Mouse (Mus musculus): ENCODE measurements around the gene Bdnf.

Bdnf gene

GRCm38 (mm10) chr2:109674532-109674931 is at the start of gene Bdnf:
Gene Bdnf (plus strand): TSS chr2:109674700.
- no peak for DNase-seq (ENCODE audit: low read depth in 1 of 2, low spot score in 2 of 2)

GRCm38 (mm10) chr2:109626864-109627263 is 47.6 kb upstream of the Bdnf start:
- DNase-seq (ENCODE audit: low read depth in 1 of 2, low spot score in 2 of 2): no peak

- no peak for DNase-seq (ENCODE audit: low read depth in 1 of 2, low spot score in 2 of 2)
Observed at GRCm38 (mm10) chr2:109673509-109674455, 718 bp upstream of the Bdnf start.

- DNase-seq (ENCODE audit: low read depth in 1 of 2, low spot score in 2 of 2): no peak
Observed at GRCm38 (mm10) chr2:109675051-109675450, 551 bp downstream of the Bdnf start.

GRCm38 (mm10) chr2:109675973-109676617 is 1.6 kb downstream of the Bdnf start:
- no peak for DNase-seq (ENCODE audit: low read depth in 1 of 2, low spot score in 2 of 2)

GRCm38 (mm10) chr2:109676618-109676974 is 2.1 kb downstream of the Bdnf start:
- no peak for DNase-seq (ENCODE audit: low read depth in 1 of 2, low spot score in 2 of 2)

- DNase-seq (ENCODE audit: low read depth in 1 of 2, low spot score in 2 of 2): no peak
Observed at GRCm38 (mm10) chr2:109677221-109678089, 3.0 kb downstream of the Bdnf start.

GRCm38 (mm10) chr2:109678090-109678409 is 3.5 kb downstream of the Bdnf start:
- no peak for DNase-seq (ENCODE audit: low read depth in 1 of 2, low spot score in 2 of 2)

GRCm38 (mm10) chr2:109678454-109678853 is 4.0 kb downstream of the Bdnf start:
- no peak for DNase-seq (ENCODE audit: low read depth in 1 of 2, low spot score in 2 of 2)

GRCm38 (mm10) chr2:109679446-109679845 is 4.9 kb downstream of the Bdnf start:
- no peak for DNase-seq (ENCODE audit: low read depth in 1 of 2, low spot score in 2 of 2)

- DNase-seq (ENCODE audit: low read depth in 1 of 2, low spot score in 2 of 2): no peak
Observed at GRCm38 (mm10) chr2:109681071-109681470, 6.6 kb downstream of the Bdnf start.

- DNase-seq (ENCODE audit: low read depth in 1 of 2, low spot score in 2 of 2): no peak
Observed at GRCm38 (mm10) chr2:109688661-109689060, 14.2 kb downstream of the Bdnf start.

GRCm38 (mm10) chr2:109692266-109693177 is 18.0 kb downstream of the Bdnf start:
- no peak for DNase-seq (ENCODE audit: low read depth in 1 of 2, low spot score in 2 of 2)

GRCm38 (mm10) chr2:109693178-109694115 is 18.9 kb downstream of the Bdnf start:
- no peak for DNase-seq (ENCODE audit: low read depth in 1 of 2, low spot score in 2 of 2)

GRCm38 (mm10) chr2:109694116-109694837 is 19.8 kb downstream of the Bdnf start:
- DNase-seq (ENCODE audit: low read depth in 1 of 2, low spot score in 2 of 2): no peak

- no peak for DNase-seq (ENCODE audit: low read depth in 1 of 2, low spot score in 2 of 2)
Observed at GRCm38 (mm10) chr2:109694838-109695225, 20.3 kb downstream of the Bdnf start.

- DNase-seq (ENCODE audit: low read depth in 1 of 2, low spot score in 2 of 2): no peak
Observed at GRCm38 (mm10) chr2:109697151-109697550, 22.7 kb downstream of the Bdnf start.

GRCm38 (mm10) chr2:109700291-109700690 is 25.8 kb downstream of the Bdnf start:
- no peak for DNase-seq (ENCODE audit: low read depth in 1 of 2, low spot score in 2 of 2)

- no peak for DNase-seq (ENCODE audit: low read depth in 1 of 2, low spot score in 2 of 2)
Observed at GRCm38 (mm10) chr2:109703588-109703987, 29.1 kb downstream of the Bdnf start.

Measured in monocyte, adult 2 months (primary cell).